Mouse (Mus musculus) thymus, postnatal 14 days (tissue): ENCODE measurements around the gene Prf1.

Experiments used
- DNase-seq: peaks from one replicate; pipeline ENCODE4 v3.0.0; 2021

Gene Prf1

GRCm38 (mm10) chr10:61297477-61297876 lies at the start of gene Prf1:
Gene Prf1, plus strand, starts transcription at chr10:61297833.
- DNase-seq = peak; percentile 84

GRCm38 (mm10) chr10:61248596-61249114 lies 49.0 kb upstream of the Prf1 start:
- DNase-seq = no peak

GRCm38 (mm10) chr10:61249951-61250350 lies 47.7 kb upstream of the Prf1 start:
- no peak for DNase-seq

GRCm38 (mm10) chr10:61254761-61255160 lies 42.9 kb upstream of the Prf1 start:
- no peak for DNase-seq

DNA sequence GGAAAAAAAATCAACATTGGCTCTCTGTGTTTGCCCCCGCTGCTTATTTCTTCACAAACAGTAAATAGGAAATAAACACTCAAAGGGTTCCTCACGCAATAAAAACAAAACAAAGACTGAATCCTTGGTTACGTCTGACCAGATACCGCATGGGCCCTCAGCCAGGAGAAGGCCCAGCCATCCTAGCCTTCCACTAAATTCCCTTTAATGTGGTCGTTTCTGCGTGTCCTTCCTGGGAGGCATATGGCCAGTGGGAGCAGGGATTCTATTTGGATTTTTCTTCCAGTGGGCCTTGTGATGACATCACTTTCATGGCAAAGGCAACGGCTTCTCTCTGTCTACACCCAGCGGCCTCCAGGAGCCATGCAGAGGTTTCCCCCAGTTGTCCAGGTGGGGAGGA lies 42.4 kb upstream of the Prf1 start:
- no peak for DNase-seq

GRCm38 (mm10) chr10:61256665-61257064 lies 41.0 kb upstream of the Prf1 start:
- no peak for DNase-seq

GRCm38 (mm10) chr10:61258131-61258530 lies 39.5 kb upstream of the Prf1 start:
- no peak for DNase-seq

GRCm38 (mm10) chr10:61261229-61262156 lies 36.1 kb upstream of the Prf1 start:
- no peak for DNase-seq

DNA sequence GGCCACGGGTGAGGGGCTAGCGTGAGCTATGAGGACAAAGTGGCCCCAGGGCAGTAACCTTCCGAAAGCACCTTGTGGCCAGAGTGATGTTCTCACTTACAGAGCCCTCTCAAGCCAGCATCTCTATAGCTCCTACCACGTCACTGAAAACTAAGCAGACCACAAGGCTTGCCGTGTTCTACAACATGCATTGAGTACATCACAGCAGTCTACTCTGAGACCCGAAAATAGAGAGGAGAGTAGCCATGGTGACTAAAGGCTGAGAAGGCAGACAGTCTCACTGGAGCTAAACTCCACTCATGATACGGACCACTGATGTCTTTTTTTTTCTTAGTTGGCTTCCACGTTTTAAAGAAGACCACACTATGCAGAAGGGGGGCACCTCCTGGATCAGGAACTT lies 34.0 kb upstream of the Prf1 start:
- no peak for DNase-seq

DNA sequence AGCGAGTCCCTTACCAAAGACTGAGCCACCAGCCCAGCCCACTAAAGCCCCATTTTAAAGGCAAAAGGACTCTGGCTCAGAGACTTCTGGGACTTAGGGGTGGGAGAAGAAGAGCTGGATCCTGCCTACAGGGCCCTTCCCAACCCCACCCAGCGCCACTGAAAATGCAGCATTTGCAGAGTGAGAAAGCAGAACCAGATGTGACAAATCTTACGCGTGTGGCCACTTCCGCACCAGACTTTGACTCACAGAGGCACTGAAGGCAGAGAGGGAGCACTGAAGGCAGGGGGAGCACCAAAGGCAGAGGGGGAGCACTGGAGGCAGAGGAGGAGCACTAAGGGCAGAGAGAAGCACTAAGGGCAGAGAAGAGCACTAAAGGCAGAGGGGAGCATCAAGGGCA lies 30.3 kb upstream of the Prf1 start:
- DNase-seq = no peak

GRCm38 (mm10) chr10:61272089-61272626 lies 25.5 kb upstream of the Prf1 start:
- no peak for DNase-seq

DNA sequence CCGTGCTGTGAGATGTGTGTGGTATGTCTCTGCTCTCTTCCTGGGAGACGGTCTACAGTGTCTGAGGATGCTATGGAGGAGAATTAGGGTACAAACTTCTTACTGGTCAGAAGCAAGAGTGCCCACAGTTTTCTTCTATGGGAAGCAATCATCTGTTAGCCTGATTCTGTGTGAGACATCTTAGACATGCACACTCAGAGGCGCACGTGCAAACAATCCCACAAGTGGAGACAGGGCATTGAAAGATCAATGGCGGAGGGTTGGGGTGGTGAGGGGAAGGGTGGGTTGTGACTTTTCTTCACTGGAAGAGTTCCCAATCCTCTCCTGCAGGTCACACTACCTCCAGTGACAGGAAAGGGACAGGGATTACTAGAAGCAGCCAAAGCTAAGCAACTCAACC lies 25.0 kb upstream of the Prf1 start:
- no peak for DNase-seq

GRCm38 (mm10) chr10:61273081-61273843 lies 24.4 kb upstream of the Prf1 start, which contains the start of gene Adamts14:
Gene Adamts14, minus strand, starts transcription at chr10:61273438.
- DNase-seq = peak; percentile 41

- DNase-seq = no peak
Measured at GRCm38 (mm10) chr10:61273844-61274215, 23.8 kb upstream of the Prf1 start.

GRCm38 (mm10) chr10:61274532-61274931 lies 23.1 kb upstream of the Prf1 start:
- DNase-seq = no peak

GRCm38 (mm10) chr10:61275669-61276110 lies 21.9 kb upstream of the Prf1 start:
- peak; percentile 42 for DNase-seq

GRCm38 (mm10) chr10:61277051-61277450 lies 20.6 kb upstream of the Prf1 start:
- DNase-seq = no peak

DNA sequence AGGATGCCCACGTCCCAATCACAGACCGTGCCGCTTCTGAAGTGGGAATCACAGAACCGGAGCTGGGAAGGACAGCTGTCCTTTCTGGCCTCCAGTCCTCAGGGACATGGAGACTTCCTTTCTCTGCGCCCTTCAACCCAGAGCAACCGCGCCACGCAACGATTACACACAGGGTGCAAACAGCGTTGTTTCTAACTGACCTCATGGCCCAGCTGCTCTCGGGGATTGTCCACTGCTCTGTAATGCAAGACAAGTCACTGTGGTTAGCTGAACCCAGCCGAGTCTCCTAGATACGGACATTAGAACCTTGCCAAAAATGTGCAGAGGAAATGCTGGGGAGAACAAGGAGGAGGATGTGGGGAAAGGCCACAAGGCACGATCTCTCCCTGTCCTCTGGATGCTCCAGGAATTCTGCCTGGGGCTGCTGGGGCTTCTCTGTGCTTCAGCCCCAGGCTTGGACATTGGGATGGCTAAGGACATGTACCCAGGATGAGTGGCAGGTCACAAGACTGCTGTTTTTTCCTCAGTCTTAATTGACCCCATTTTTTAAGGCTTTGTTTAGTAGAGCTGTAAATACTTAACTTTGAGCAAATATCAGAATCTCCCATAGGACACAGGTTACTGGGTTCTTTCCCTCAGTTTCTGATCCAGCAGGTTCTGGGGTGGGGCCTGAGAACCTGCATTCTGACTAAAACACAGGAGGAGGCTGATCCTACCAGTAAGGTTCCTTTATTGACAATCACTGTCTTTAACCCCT lies 19.5 kb upstream of the Prf1 start:
- DNase-seq = no peak

DNA sequence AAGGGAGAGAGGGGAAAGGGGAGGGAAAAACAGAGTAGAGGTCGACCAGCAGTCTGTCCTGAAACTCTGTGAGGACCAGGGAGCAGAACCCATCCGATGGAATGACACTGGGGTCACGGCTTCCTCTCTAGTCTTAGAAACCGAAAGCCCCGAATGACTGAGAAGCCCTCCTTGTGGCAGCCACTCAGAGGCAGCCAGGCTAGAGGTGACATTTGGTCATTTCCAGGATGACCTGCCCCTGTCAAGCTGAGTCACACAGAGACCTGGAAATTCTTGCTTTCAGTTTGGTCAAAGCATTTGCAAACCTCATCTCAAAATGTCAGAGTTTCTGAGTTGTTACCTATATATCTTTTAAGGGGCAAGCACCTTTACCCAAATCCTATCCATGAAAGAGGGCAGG lies 16.5 kb upstream of the Prf1 start:
- no peak for DNase-seq

DNA sequence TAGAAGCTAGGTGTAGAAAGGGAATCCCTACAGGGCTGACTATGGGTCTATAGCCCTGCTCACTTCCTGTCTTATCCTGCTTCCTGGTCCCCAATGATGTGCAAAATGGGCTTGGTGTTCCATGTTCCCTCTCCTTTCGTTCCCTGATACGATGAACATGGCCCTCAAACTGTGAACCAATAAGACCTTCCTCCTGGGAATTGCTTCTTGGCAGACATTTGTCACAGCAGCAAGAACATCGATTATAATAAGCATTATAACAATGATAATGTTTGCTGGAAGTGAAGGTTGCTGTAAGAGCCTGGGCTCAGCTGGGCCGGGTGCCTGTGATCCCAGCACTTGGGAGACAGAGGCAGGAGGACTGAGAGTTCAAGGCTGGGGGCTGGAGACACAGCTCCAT lies 13.3 kb upstream of the Prf1 start:
- no peak for DNase-seq

GRCm38 (mm10) chr10:61285271-61285670 lies 12.4 kb upstream of the Prf1 start:
- no peak for DNase-seq

- no peak for DNase-seq
Measured at GRCm38 (mm10) chr10:61286246-61286645, 11.4 kb upstream of the Prf1 start.

DNA sequence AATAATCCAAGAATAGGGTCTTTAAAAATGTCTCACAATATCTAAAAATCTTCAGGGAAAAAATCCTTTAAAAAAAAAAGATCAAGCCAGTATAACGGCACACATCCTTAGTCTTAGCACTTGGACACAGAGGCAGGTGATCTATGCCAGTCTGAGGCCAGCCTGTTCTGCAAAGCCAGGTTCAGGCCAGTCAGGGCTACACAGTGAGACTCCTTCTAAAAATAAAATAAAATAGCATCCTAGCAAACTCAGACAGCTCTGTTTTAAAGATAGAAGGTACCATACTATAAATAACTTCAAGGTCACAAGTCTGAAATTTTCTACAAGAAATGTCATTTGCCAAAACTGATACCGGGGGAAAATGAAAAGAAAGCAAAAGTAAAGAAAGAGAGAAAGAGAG lies 7.6 kb upstream of the Prf1 start:
- no peak for DNase-seq
